Mouse (Mus musculus) effector memory CD4-positive, alpha-beta T cell, adult 7 months (primary cell): ENCODE data around the gene Epb41l1. TPM values are rescaled to one million over a fixed set of nuclear protein-coding genes. Genes with fewer than 3 reads are reported as not detected.

ENCODE experiments used
- polyA plus RNA-seq: library from polyadenylated mRNA; unstranded; fragments of 100-300 nt; shearing (Covaris generic); gene quantifications from one replicate; pipeline ENCODE4 v1.2.1, GENCODE M21; 2017

The Epb41l1 gene
- polyA plus RNA-seq, result 0.20 TPM

GRCm38 (mm10) chr2:156420694-156421380 lies at the start of gene Epb41l1:
Epb41l1 (plus strand) TSS chr2:156420909.

GRCm38 (mm10) chr2:156547123-156547891 lies 126.6 kb downstream of the Epb41l1 start, which contains the start of gene Aar2:
Aar2 (plus strand) TSS chr2:156547584.

Other genes with a start within 250 kb of the Epb41l1 start
- gene Rbm39, start 240.7 kb upstream of the Epb41l1 start, polyA plus RNA-seq, result 1,717 TPM
- 69.4 TPM for gene Phf20, start 224.4 kb upstream of the Epb41l1 start, polyA plus RNA-seq
- gene Cnbd2, start 108.6 kb upstream of the Epb41l1 start, polyA plus RNA-seq, result 7.9 TPM
- gene Scand1, start 108.2 kb upstream of the Epb41l1 start, polyA plus RNA-seq, result 88.9 TPM
- gene Aar2, start 126.7 kb downstream of the Epb41l1 start, polyA plus RNA-seq, result 34.0 TPM
- 90.1 TPM for gene Dlgap4, start 192.8 kb downstream of the Epb41l1 start, polyA plus RNA-seq